Comparison of ENCODE assay signal across 22 mouse cellular contexts in the genomic region with DNA sequence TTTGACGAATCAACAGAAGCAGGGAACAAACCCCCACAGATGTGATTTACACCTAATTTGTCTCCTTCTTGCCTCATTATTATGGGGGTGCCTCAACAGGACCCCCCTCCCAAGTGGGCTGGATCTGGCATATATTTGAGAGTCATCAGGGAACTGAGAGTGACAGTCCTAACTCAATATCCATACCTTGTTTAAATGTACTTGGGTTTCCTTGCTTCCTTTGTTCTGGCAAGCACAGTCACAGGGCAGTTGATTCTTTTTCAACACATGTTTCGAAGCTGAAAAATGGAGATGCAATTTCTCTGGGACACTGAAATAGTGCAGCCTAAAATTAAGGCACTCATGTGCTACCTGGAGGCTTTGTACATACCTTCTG.
DNase-seq lines count a peak whose midpoint lies in the region; ATAC-seq and TF ChIP-seq lines count a peak whose summit lies in the region.
"Had no signal": no experiment of that assay in that cellular context is flagged by ENCODE, and none has a peak within 500 bp of the region (broad histone marks: within the 10 kb centered on the region; RNA-seq: fewer than 3 reads in every experiment).

No protein-coding gene starts in this region.

- peak; percentile 30; the same call in 1 of the 2 replicates for ATAC-seq in forebrain, embryonic 13.5 days
- ATAC-seq in forebrain, embryonic 15.5 days (replicated peaks): no peak
- ATAC-seq in midbrain, embryonic 12.5 days (ENCODE audit: low FRiP score, low read depth): no peak
- no peak for ATAC-seq in neural tube, embryonic 15.5 days (ENCODE audit: low FRiP score)
- ATAC-seq: CD4-positive, CD25-positive, alpha-beta regulatory T cell, adult 4 months; lung, postnatal 0 days had no signal

- no peak overlapping the region for H3K4me3 ChIP-seq in forebrain, embryonic 13.5 days
- no peak overlapping the region for H3K4me3 ChIP-seq in forebrain, embryonic 15.5 days
- H3K4me3 ChIP-seq in layer of hippocampus, adult 2 months: peak overlapping the region; percentile 27; the same call in 1 of the 2 replicates
- no peak overlapping the region for H3K4me3 ChIP-seq in midbrain, embryonic 12.5 days
- no peak overlapping the region for H3K4me3 ChIP-seq in neural tube, embryonic 15.5 days (replicated peaks)
- H3K4me3 ChIP-seq: embryonic facial prominence, embryonic 12.5 days; erythroblast, embryonic 14.5 days; heart, adult 2 months; left cerebral cortex, adult 2 months had no signal

- no peak overlapping the region for H3K9ac ChIP-seq in forebrain, embryonic 13.5 days
- H3K9ac ChIP-seq in forebrain, embryonic 15.5 days (replicated peaks): no peak overlapping the region
- no peak overlapping the region for H3K9ac ChIP-seq in midbrain, embryonic 12.5 days (replicated peaks)
- no peak overlapping the region for H3K9ac ChIP-seq in neural tube, embryonic 15.5 days (replicated peaks)
- H3K9ac ChIP-seq: embryonic facial prominence, embryonic 12.5 days had no signal

- H3K4me2 ChIP-seq in forebrain, embryonic 13.5 days: no peak overlapping the region
- H3K4me2 ChIP-seq in forebrain, embryonic 15.5 days (replicated peaks): no peak overlapping the region
- no peak overlapping the region for H3K4me2 ChIP-seq in midbrain, embryonic 12.5 days (replicated peaks)
- H3K4me2 ChIP-seq in neural tube, embryonic 15.5 days: peak overlapping the region; percentile 40; the same call in 1 of the 2 replicates
- H3K4me2 ChIP-seq: embryonic facial prominence, embryonic 12.5 days had no signal

- no peak for TF ChIP-seq CTCF in layer of hippocampus, adult 2 months (conservative IDR thresholded peaks at IDR 0.05)

- intact Hi-C loops in left cerebral cortex, postnatal 10 days (cut with DNase I): no loop called here

- no peaks in the 10 kb centered on the region for H3K36me3 ChIP-seq in forebrain, embryonic 13.5 days (ENCODE audit: poor library complexity, severe bottlenecking)
- H3K36me3 ChIP-seq in forebrain, embryonic 15.5 days: no peaks in the 10 kb centered on the region
- H3K36me3 ChIP-seq in midbrain, embryonic 12.5 days: no peaks in the 10 kb centered on the region
- no peaks in the 10 kb centered on the region for H3K36me3 ChIP-seq in neural tube, embryonic 15.5 days
- H3K36me3 ChIP-seq: embryonic facial prominence, embryonic 12.5 days had no signal

- WGBS in forebrain, embryonic 13.5 days: 72% methylated on average over 2 of the region's 2 CpGs
- WGBS in forebrain, embryonic 15.5 days: 79% methylated on average over 2 of the region's 2 CpGs
- WGBS in midbrain, embryonic 12.5 days: 79% methylated on average over 2 of the region's 2 CpGs
- 76% methylated on average over 2 of the region's 2 CpGs for WGBS in neural tube, embryonic 15.5 days

- no peak overlapping the region; the same call in 1 of the 2 replicates for H3K27ac ChIP-seq in forebrain, embryonic 13.5 days
- no peak overlapping the region for H3K27ac ChIP-seq in forebrain, embryonic 15.5 days (replicated peaks)
- no peak overlapping the region for H3K27ac ChIP-seq in layer of hippocampus, adult 2 months
- peak overlapping the region; percentile 63 for H3K27ac ChIP-seq in midbrain, embryonic 12.5 days (replicated peaks)
- H3K27ac ChIP-seq in neural tube, embryonic 15.5 days (replicated peaks): no peak overlapping the region
- H3K27ac ChIP-seq: embryonic facial prominence, embryonic 12.5 days; heart, adult 2 months; left cerebral cortex, adult 2 months had no signal

- DNase-seq in layer of hippocampus, adult 2 months (ENCODE audit: low spot score in 2 of 2): no peak
- DNase-seq in layer of hippocampus, adult 9-10 months (ENCODE audit: low spot score): no peak
- DNase-seq in left cerebral cortex, postnatal 10 days (ENCODE audit: extremely low spot score in 1 of 2, low spot score in 2 of 2): no peak
- DNase-seq: adrenal gland, postnatal 25 days; cerebellum, adult 9-11 months; gastrocnemius, postnatal 25 days; heart, adult 2 months; kidney, adult 18-20 months; kidney, postnatal 4 days; left cerebral cortex, postnatal 4 days; liver; right cerebral cortex, postnatal 25 days; spleen, adult 18-20 months had no signal

- H3K9me3 ChIP-seq in forebrain, embryonic 13.5 days (replicated peaks): no peaks in the 10 kb centered on the region
- no peaks in the 10 kb centered on the region for H3K9me3 ChIP-seq in forebrain, embryonic 15.5 days
- H3K9me3 ChIP-seq in midbrain, embryonic 12.5 days: no peaks in the 10 kb centered on the region
- no peaks in the 10 kb centered on the region for H3K9me3 ChIP-seq in neural tube, embryonic 15.5 days (replicated peaks)
- H3K9me3 ChIP-seq: embryonic facial prominence, embryonic 12.5 days had no signal

- 0 out of 2 replicates have a peak, but pooled peaks cover 3% of the 10 kb centered on the region for H3K4me1 ChIP-seq in forebrain, embryonic 13.5 days
- H3K4me1 ChIP-seq in forebrain, embryonic 15.5 days: no peaks in the 10 kb centered on the region
- H3K4me1 ChIP-seq in midbrain, embryonic 12.5 days: 0 out of 2 replicates have a peak, but pooled peaks cover 8% of the 10 kb centered on the region
- peaks cover 9% of the 10 kb centered on the region for H3K4me1 ChIP-seq in neural tube, embryonic 15.5 days
- H3K4me1 ChIP-seq: embryonic facial prominence, embryonic 12.5 days had no signal

- H3K27me3 ChIP-seq in forebrain, embryonic 13.5 days: no peaks in the 10 kb centered on the region
- H3K27me3 ChIP-seq in forebrain, embryonic 15.5 days: no peaks in the 10 kb centered on the region
- no peaks in the 10 kb centered on the region for H3K27me3 ChIP-seq in midbrain, embryonic 12.5 days
- no peaks in the 10 kb centered on the region for H3K27me3 ChIP-seq in neural tube, embryonic 15.5 days (replicated peaks)
- H3K27me3 ChIP-seq: embryonic facial prominence, embryonic 12.5 days had no signal
